Mouse (Mus musculus): ENCODE measurements around the gene Clec2l. TPM values are rescaled to one million over a fixed set of nuclear protein-coding genes. Genes with fewer than 3 reads are reported as not detected.
A peak's percentile ranks its signal among the peaks of the same experiment; 100 is the strongest.
"Not testable (repeated sequence)": the region's sequence is repeated elsewhere in the genome, so short reads cannot be mapped to it uniquely, and the experiment has no call there.

The Clec2l gene
- polyA plus RNA-seq, 1 experiment from 2014 or later, result 43.6 TPM

GRCm38 (mm10) chr6:38636852-38637618 lies 25.8 kb upstream of the Clec2l start, which contains the start of gene Klrg2:
TSS of gene Klrg2 (minus strand) at chr6:38637242.
- H3K27me3 ChIP-seq, result peaks cover 59% of the 10 kb centered on the region
- peak; percentile 79 for ATAC-seq (ENCODE audit: low FRiP score, low read depth)

DNA sequence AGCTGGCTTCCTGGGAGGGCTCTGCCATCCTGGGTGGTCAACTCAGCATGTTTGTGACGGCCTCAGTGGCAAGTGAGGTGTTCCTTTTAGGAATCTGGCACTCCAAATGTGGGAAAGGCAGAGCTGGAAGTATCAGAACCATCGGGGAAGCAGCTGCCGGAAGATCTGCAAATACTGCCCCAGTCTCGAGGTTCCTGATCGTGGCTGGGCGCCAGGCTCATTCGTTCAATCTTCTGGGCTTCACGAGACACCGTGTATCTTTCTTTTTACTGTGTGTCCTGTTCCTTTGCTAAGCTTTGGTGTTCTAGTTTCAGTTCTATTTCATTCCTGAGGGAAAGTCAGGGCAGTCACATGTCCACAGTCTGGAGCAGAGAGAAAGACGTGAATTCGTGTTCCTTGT lies 22.5 kb upstream of the Clec2l start:
- no peak overlapping the region for H3K4me2 ChIP-seq
- 80% methylated on average over 11 of the region's 11 CpGs for WGBS
- no peak for ATAC-seq (ENCODE audit: low FRiP score, low read depth)
- peaks cover 40% of the 10 kb centered on the region for H3K27me3 ChIP-seq
- no peaks in the 10 kb centered on the region for H3K9me3 ChIP-seq
- no peaks in the 10 kb centered on the region for H3K36me3 ChIP-seq
- no peak overlapping the region for H3K9ac ChIP-seq
- H3K27ac ChIP-seq (replicated peaks), result no peak overlapping the region
- H3K4me3 ChIP-seq, result no peak overlapping the region
- peaks cover 22% of the 10 kb centered on the region for H3K4me1 ChIP-seq (replicated peaks)

More at GRCm38 (mm10) chr6:38636852-38637618, 25.8 kb upstream of the Clec2l start, which contains the start of gene Klrg2:
- H3K4me2 ChIP-seq, result peak within 1 kb of the TSS; percentile 99
- H3K9ac ChIP-seq, result peak within 1 kb of the TSS; percentile 40
- no peak within 1 kb of the TSS for H3K27ac ChIP-seq (replicated peaks)
- H3K9me3 ChIP-seq, result no peaks in the 10 kb centered on the region
- no peaks in the 10 kb centered on the region for H3K36me3 ChIP-seq
- peak within 1 kb of the TSS; percentile 58 for H3K4me3 ChIP-seq
- H3K4me1 ChIP-seq (replicated peaks), result peaks cover 22% of the 10 kb centered on the region
- 3% methylated on average over 36 of the region's 60 CpGs for WGBS

- H3K4me3 ChIP-seq, result no peak overlapping the region
- H3K4me2 ChIP-seq, result no peak overlapping the region
- 83% methylated on average over 5 of the region's 5 CpGs for WGBS
- H3K9ac ChIP-seq, result no peak overlapping the region
- H3K4me1 ChIP-seq (replicated peaks), result peaks cover 16% of the 10 kb centered on the region
- H3K27me3 ChIP-seq, result peaks cover 32% of the 10 kb centered on the region
- no peaks in the 10 kb centered on the region for H3K9me3 ChIP-seq
- no peaks in the 10 kb centered on the region for H3K36me3 ChIP-seq
- H3K27ac ChIP-seq (replicated peaks), result no peak overlapping the region
- no peak for ATAC-seq (ENCODE audit: low FRiP score, low read depth)
Measured at GRCm38 (mm10) chr6:38641228-38641627, 21.6 kb upstream of the Clec2l start.

GRCm38 (mm10) chr6:38641645-38642044 lies 21.2 kb upstream of the Clec2l start:
- H3K9ac ChIP-seq, result no peak overlapping the region
- H3K4me2 ChIP-seq, result no peak overlapping the region
- H3K27ac ChIP-seq (replicated peaks), result no peak overlapping the region
- no peaks in the 10 kb centered on the region for H3K9me3 ChIP-seq
- H3K36me3 ChIP-seq, result no peaks in the 10 kb centered on the region
- 42% methylated on average over 5 of the region's 5 CpGs for WGBS
- no peak overlapping the region for H3K4me3 ChIP-seq
- H3K4me1 ChIP-seq (replicated peaks), result peaks cover 11% of the 10 kb centered on the region
- ATAC-seq (ENCODE audit: low FRiP score, low read depth), result no peak
- peaks cover 30% of the 10 kb centered on the region for H3K27me3 ChIP-seq

DNA sequence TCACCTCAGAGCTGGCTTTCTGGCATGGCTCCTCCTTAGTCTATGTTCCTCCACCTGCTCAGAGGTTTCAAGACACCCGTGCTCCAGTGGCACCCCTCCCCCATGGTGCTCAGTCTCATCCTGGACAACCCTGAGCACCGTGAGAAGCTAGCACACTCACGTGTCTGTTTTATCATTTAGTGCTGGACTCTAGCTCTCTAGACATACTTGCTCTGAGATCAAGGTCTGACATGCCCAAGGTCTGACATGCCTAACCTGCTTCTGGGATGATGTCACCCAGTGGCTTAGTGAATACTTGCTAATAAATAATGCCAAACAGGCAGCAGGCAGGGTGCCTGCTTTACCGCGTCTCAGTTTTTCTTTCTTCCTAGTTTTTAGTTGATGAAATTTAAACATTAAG lies 20.3 kb upstream of the Clec2l start:
- ATAC-seq (ENCODE audit: low FRiP score, low read depth), result peak; percentile 19; the same call in 1 of the 2 replicates
- 84% methylated on average over 5 of the region's 5 CpGs for WGBS

GRCm38 (mm10) chr6:38643039-38643438 lies 19.8 kb upstream of the Clec2l start:
- H3K9me3 ChIP-seq, result no peaks in the 10 kb centered on the region
- H3K4me2 ChIP-seq, result no peak overlapping the region
- no peak overlapping the region for H3K27ac ChIP-seq (replicated peaks)
- H3K4me3 ChIP-seq, result no peak overlapping the region
- peaks cover 16% of the 10 kb centered on the region for H3K27me3 ChIP-seq
- 0 out of 2 replicates have a peak, but pooled peaks cover 3% of the 10 kb centered on the region for H3K4me1 ChIP-seq (replicated peaks)
- 79% methylated on average over 3 of the region's 3 CpGs for WGBS
- H3K9ac ChIP-seq, result no peak overlapping the region
- no peaks in the 10 kb centered on the region for H3K36me3 ChIP-seq
- ATAC-seq (ENCODE audit: low FRiP score, low read depth), result no peak

More for the DNA sequence above, 20.3 kb upstream of the Clec2l start:
- peaks cover 21% of the 10 kb centered on the region for H3K27me3 ChIP-seq
- no peak overlapping the region for H3K27ac ChIP-seq (replicated peaks)
- no peak overlapping the region for H3K4me3 ChIP-seq
- no peak overlapping the region for H3K4me2 ChIP-seq
- H3K36me3 ChIP-seq, result no peaks in the 10 kb centered on the region
- no peaks in the 10 kb centered on the region for H3K9me3 ChIP-seq
- 0 out of 2 replicates have a peak, but pooled peaks cover 3% of the 10 kb centered on the region for H3K4me1 ChIP-seq (replicated peaks)
- H3K9ac ChIP-seq, result no peak overlapping the region

GRCm38 (mm10) chr6:38649545-38649944 lies 13.3 kb upstream of the Clec2l start:
- H3K4me1 ChIP-seq (replicated peaks), result 0 out of 2 replicates have a peak, but pooled peaks cover 3% of the 10 kb centered on the region
- 75% methylated on average over 3 of the region's 3 CpGs for WGBS
- H3K4me3 ChIP-seq, result no peak overlapping the region
- ATAC-seq (ENCODE audit: low FRiP score, low read depth), result no peak
- H3K36me3 ChIP-seq, result no peaks in the 10 kb centered on the region
- H3K9me3 ChIP-seq, result no peaks in the 10 kb centered on the region
- no peak overlapping the region for H3K27ac ChIP-seq (replicated peaks)
- no peaks in the 10 kb centered on the region for H3K27me3 ChIP-seq
- no peak overlapping the region for H3K9ac ChIP-seq
- no peak overlapping the region for H3K4me2 ChIP-seq

- ATAC-seq (ENCODE audit: low FRiP score, low read depth), result peak; percentile 69
- Histone ChIP-seq H3K36me3 (no peaks in the 10 kb centered on the region), H3K4me3 (no peak overlapping the region), H3K27ac (replicated peaks) (no peak overlapping the region), H3K4me1 (replicated peaks) (0 out of 2 replicates have a peak, but pooled peaks cover 3% of the 10 kb centered on the region), H3K9ac (no peak overlapping the region), H3K9me3 (no peaks in the 10 kb centered on the region), H3K4me2 (no peak overlapping the region), H3K27me3 (no peaks in the 10 kb centered on the region)
- 40% methylated on average over 14 of the region's 14 CpGs for WGBS
Measured at GRCm38 (mm10) chr6:38650263-38650937, 12.5 kb upstream of the Clec2l start.

DNA sequence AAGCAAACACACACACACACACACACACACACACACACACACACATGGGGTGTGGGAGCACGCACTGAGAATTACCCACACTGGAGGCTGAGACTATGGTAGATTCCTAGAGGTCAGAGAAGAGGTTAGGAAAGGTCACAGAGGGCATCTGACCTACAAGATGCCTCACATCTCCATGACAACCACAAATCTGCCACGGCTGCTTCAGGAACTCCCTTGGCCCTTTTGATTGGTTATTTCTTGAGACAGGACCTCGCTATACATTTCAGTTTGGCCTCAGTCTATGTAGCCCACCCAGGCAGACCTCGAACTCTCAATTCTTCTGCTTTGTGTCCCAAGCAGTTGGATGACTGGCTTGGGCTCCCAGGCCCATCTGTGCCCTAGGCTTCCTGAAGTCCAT lies 1.2 kb upstream of the Clec2l start:
- 0 out of 2 replicates have a peak, but pooled peaks cover 6% of the 10 kb centered on the region for H3K27me3 ChIP-seq
- no peak overlapping the region for H3K4me3 ChIP-seq
- no peak overlapping the region for H3K9ac ChIP-seq
- H3K4me1 ChIP-seq (replicated peaks), result peaks cover 15% of the 10 kb centered on the region
- ATAC-seq (ENCODE audit: low FRiP score, low read depth), result no peak
- H3K4me2 ChIP-seq, result no peak overlapping the region
- H3K36me3 ChIP-seq, result no peaks in the 10 kb centered on the region
- H3K27ac ChIP-seq (replicated peaks), result no peak overlapping the region
- no peaks in the 10 kb centered on the region for H3K9me3 ChIP-seq
- WGBS, result 8% methylated on average over 4 of the region's 4 CpGs

GRCm38 (mm10) chr6:38669580-38669979 lies 6.7 kb downstream of the Clec2l start:
- Histone ChIP-seq H3K36me3 (no peaks in the 10 kb centered on the region), H3K9me3 (no peaks in the 10 kb centered on the region), H3K4me1 (replicated peaks) (no peaks in the 10 kb centered on the region), H3K4me3 (no peak overlapping the region), H3K27ac (replicated peaks) (no peak overlapping the region), H3K9ac (no peak overlapping the region), H3K4me2 (no peak overlapping the region), H3K27me3 (no peaks in the 10 kb centered on the region)
- ATAC-seq (ENCODE audit: low FRiP score, low read depth), result no peak
- 71% methylated on average over 6 of the region's 6 CpGs for WGBS

- not testable (repeated sequence) for H3K27ac ChIP-seq (replicated peaks); H3K36me3 ChIP-seq; H3K4me2 ChIP-seq; H3K4me3 ChIP-seq; H3K9me3 ChIP-seq; H3K4me1 ChIP-seq (replicated peaks); ATAC-seq (ENCODE audit: low FRiP score, low read depth); H3K27me3 ChIP-seq; H3K9ac ChIP-seq
- WGBS, result 83% methylated on average over 1 of the region's 1 CpGs
Measured at GRCm38 (mm10) chr6:38670488-38670887, 7.6 kb downstream of the Clec2l start.

GRCm38 (mm10) chr6:38671270-38671669 lies 8.4 kb downstream of the Clec2l start:
- no peak for ATAC-seq (ENCODE audit: low FRiP score, low read depth)
- WGBS, result 73% methylated on average over 7 of the region's 7 CpGs
- Histone ChIP-seq H3K4me3 (no peak overlapping the region), H3K4me2 (no peak overlapping the region), H3K4me1 (replicated peaks) (no peaks in the 10 kb centered on the region), H3K9ac (no peak overlapping the region), H3K9me3 (no peaks in the 10 kb centered on the region), H3K27me3 (no peaks in the 10 kb centered on the region), H3K27ac (replicated peaks) (no peak overlapping the region), H3K36me3 (no peaks in the 10 kb centered on the region)

Data from hindbrain, embryonic 15.5 days (tissue).